Mouse (Mus musculus) intestine, embryonic 14.5 days (tissue): ENCODE data around the gene Sar1b. TPM values are rescaled to one million over a fixed set of nuclear protein-coding genes. Genes with fewer than 3 reads are reported as not detected.

Experiments
- ATAC-seq: fragments of 200-750 bp; cut with Nextera tagmentation; replicated peaks from 2 replicates; pipeline ENCODE4 v1.8.0; 2017; ENCODE audit warnings: low read depth, moderate number of reproducible peaks, moderate TSS enrichment, moderate library complexity; ENCODE audit not compliant: low FRiP score, low TSS enrichment
- DNase-seq: peaks from one replicate; pipeline ENCODE4 v3.0.0-alpha.2; 2018; ENCODE audit warnings: low spot score
- H3K27ac ChIP-seq: fragments of 300-500 bp; sonication (generic); 2 replicates; pipeline ENCODE4 v1.5.1; 2014; ENCODE audit warnings: low read depth, mild to moderate bottlenecking, control low read depth
- H3K27me3 ChIP-seq: fragments of 300-500 bp; sonication (generic); replicated peaks from 2 replicates; pipeline ENCODE4 v1.6.1; 2014; ENCODE audit warnings: low read length, control low read depth; ENCODE audit not compliant: control insufficient read depth, insufficient read depth
- H3K36me3 ChIP-seq: fragments of 300-500 bp; sonication (generic); 2 replicates; pipeline ENCODE4 v1.6.1; 2014; ENCODE audit warnings: low read length, control low read depth; ENCODE audit not compliant: control insufficient read depth, insufficient read depth
- H3K4me1 ChIP-seq: fragments of 300-500 bp; sonication (generic); replicated peaks from 2 replicates; pipeline ENCODE4 v1.6.1; 2014; ENCODE audit warnings: low read length, control low read depth, mixed read lengths; ENCODE audit not compliant: control insufficient read depth, insufficient read depth
- H3K4me2 ChIP-seq: fragments of 300-500 bp; sonication (generic); 2 replicates; pipeline ENCODE4 v1.6.1; 2014; ENCODE audit warnings: low read length
- H3K4me3 ChIP-seq: fragments of 300-500 bp; sonication (generic); 2 replicates; pipeline ENCODE4 v1.5.1; 2014; ENCODE audit warnings: low read depth, low read length, control low read depth, mixed read lengths
- H3K9ac ChIP-seq: fragments of 300-500 bp; sonication (generic); 2 replicates; pipeline ENCODE4 v1.6.1; 2014; ENCODE audit warnings: mild to moderate bottlenecking, low read length
- H3K9me3 ChIP-seq: fragments of 300-500 bp; sonication (generic); 2 replicates; pipeline ENCODE4 v1.6.1; 2016; ENCODE audit warnings: low read length, control low read depth; ENCODE audit not compliant: control insufficient read depth
- WGBS: fragments of 180-500 bp; shearing (Covaris S2); extraction: QIAGEN DNeasy Blood & Tissue Kit; methylation state at CpG from one replicate; pipeline ENCODE4 v1.1.7; 2014; 5-methylcytosine and 5-hydroxymethylcytosine counted together
- polyA plus RNA-seq: library from polyadenylated mRNA; unstranded; fragments of >200 nt; fragmentation: Nextera tagmentation; extraction: Ambion mirVana; gene quantifications from 2 replicates; pipeline ENCODE4 v1.2.1, GENCODE M21; 2014

The Sar1b gene
- polyA plus RNA-seq, 1 experiment from 2014 or later = 123 TPM

- DNase-seq (no peak), ATAC-seq (no peak)
- Histone ChIP-seq H3K9ac (no peak overlapping the region), H3K4me3 (no peak overlapping the region), H3K36me3 (no peaks in the 10 kb centered on the region), H3K4me2 (no peak overlapping the region), H3K9me3 (no peaks in the 10 kb centered on the region), H3K27me3 (no peaks in the 10 kb centered on the region), H3K4me1 (no peaks in the 10 kb centered on the region), H3K27ac (no peak overlapping the region)
- WGBS = 88% methylated on average over 2 of the region's 2 CpGs
These were observed 75.6 kb downstream of the Sar1b start for GRCm38 (mm10) chr11:51839106-51839505.

- WGBS = 78% methylated on average over 11 of the region's 11 CpGs
These were observed 76.5 kb downstream of the Sar1b start for GRCm38 (mm10) chr11:51839973-51840372.

GRCm38 (mm10) chr11:51840657-51841056 is 77.2 kb downstream of the Sar1b start:
- H3K27me3 ChIP-seq = no peaks in the 10 kb centered on the region
- no peak overlapping the region for H3K4me2 ChIP-seq
- peak overlapping the region; percentile 4; the same call in 1 of the 2 replicates for H3K27ac ChIP-seq
- no peaks in the 10 kb centered on the region for H3K4me1 ChIP-seq
- no peak for ATAC-seq
- H3K4me3 ChIP-seq = no peak overlapping the region
- no peak overlapping the region for H3K9ac ChIP-seq
- H3K36me3 ChIP-seq = no peaks in the 10 kb centered on the region
- DNase-seq = no peak
- no peaks in the 10 kb centered on the region for H3K9me3 ChIP-seq
- 68% methylated on average over 9 of the region's 9 CpGs for WGBS

More at GRCm38 (mm10) chr11:51839973-51840372, 76.5 kb downstream of the Sar1b start:
- DNase-seq (no peak), ATAC-seq (no peak)
- Histone ChIP-seq H3K4me1 (no peaks in the 10 kb centered on the region), H3K27ac (no peak overlapping the region), H3K27me3 (no peaks in the 10 kb centered on the region), H3K9ac (no peak overlapping the region), H3K4me2 (no peak overlapping the region), H3K4me3 (no peak overlapping the region), H3K9me3 (no peaks in the 10 kb centered on the region), H3K36me3 (no peaks in the 10 kb centered on the region)

DNA sequence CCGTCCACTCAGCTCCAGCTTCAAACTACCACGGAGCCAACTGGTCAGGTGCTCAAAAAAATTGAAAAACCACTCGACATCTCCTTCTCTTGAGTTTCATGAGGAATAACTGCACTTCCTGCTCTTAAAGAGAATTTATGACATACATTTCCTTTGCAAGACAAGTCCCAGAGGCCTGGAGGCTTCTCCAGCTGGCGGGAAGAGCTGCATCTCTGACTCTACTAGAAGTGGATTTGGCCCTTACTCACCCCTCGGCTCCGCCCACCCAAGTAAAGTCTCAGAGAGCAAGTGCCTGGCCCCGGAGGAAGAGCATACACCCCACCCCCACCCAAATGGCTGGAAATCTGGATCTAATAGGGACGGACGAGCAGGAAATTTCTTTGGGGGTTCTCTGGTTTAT is 77.7 kb downstream of the Sar1b start:
- Histone ChIP-seq H3K4me2 (no peak overlapping the region), H3K27ac (peak overlapping the region; percentile 4; the same call in 1 of the 2 replicates), H3K4me3 (no peak overlapping the region), H3K9ac (no peak overlapping the region), H3K4me1 (no peaks in the 10 kb centered on the region), H3K36me3 (no peaks in the 10 kb centered on the region; the same call in 1 of the 2 replicates), H3K27me3 (no peaks in the 10 kb centered on the region), H3K9me3 (no peaks in the 10 kb centered on the region)
- WGBS = 27% methylated on average over 9 of the region's 9 CpGs
- no peak for DNase-seq
- no peak for ATAC-seq

Other genes with a start within 250 kb of the Sar1b start
- gene Phykpl, start 178.9 kb upstream of the Sar1b start, polyA plus RNA-seq = 21.5 and 22.8 TPM in 2 replicates
- 494 and 527 TPM in 2 replicates for gene Hnrnpab, start 156.8 kb upstream of the Sar1b start, polyA plus RNA-seq
- gene Nhp2, start 144.0 kb upstream of the Sar1b start, polyA plus RNA-seq = 221 and 226 TPM in 2 replicates
- 42.7 and 44.0 TPM in 2 replicates for gene Rmnd5b, start 127.8 kb upstream of the Sar1b start, polyA plus RNA-seq
- gene N4bp3, start 112.8 kb upstream of the Sar1b start, polyA plus RNA-seq = 15.3 and 17.3 TPM in 2 replicates
- 3.9 and 4.8 TPM in 2 replicates for gene D930048N14Rik, start 112.7 kb upstream of the Sar1b start, polyA plus RNA-seq
- 81.9 and 86.6 TPM in 2 replicates for gene 0610009B22Rik, start 74.8 kb upstream of the Sar1b start, polyA plus RNA-seq
- 17.0 and 19.2 TPM in 2 replicates for gene Sec24a, start 53 bp upstream of the Sar1b start, polyA plus RNA-seq
- gene Jade2, start 94.0 kb downstream of the Sar1b start, polyA plus RNA-seq = 0.82 and 0.95 TPM in 2 replicates
- 99.5 and 103 TPM in 2 replicates for gene Cdkn2aipnl, start 204.0 kb downstream of the Sar1b start, polyA plus RNA-seq
- 139 and 145 TPM in 2 replicates for gene Ube2b, start 237.1 kb downstream of the Sar1b start, polyA plus RNA-seq
- gene Cdkl3, start 240.5 kb downstream of the Sar1b start, polyA plus RNA-seq = 5.3 and 6.2 TPM in 2 replicates